Mouse (Mus musculus) limb, embryonic 15.5 days (tissue): ENCODE results near the gene Praf2. TPM values are rescaled to one million over a fixed set of nuclear protein-coding genes. Genes with fewer than 3 reads are reported as not detected.

ENCODE experiments used
- ATAC-seq: fragments of 200-750 bp; cut with Nextera tagmentation; 2 replicates; pipeline ENCODE4 v1.8.0; 2017; ENCODE audit warnings: low read depth, moderate TSS enrichment; ENCODE audit not compliant: insufficient number of reproducible peaks, low FRiP score, low TSS enrichment
- H3K27ac ChIP-seq: fragments of 300-500 bp; sonication (generic); 2 replicates; pipeline ENCODE4 v1.5.1; 2015; ENCODE audit warnings: moderate library complexity, mild to moderate bottlenecking, inconsistent platforms
- H3K27me3 ChIP-seq: fragments of 300-500 bp; sonication (generic); 2 replicates; pipeline ENCODE4 v1.6.1; 2015; ENCODE audit warnings: inconsistent platforms
- H3K36me3 ChIP-seq: fragments of 300-500 bp; sonication (generic); 2 replicates; pipeline ENCODE4 v1.6.1; 2015; ENCODE audit warnings: inconsistent platforms
- H3K4me1 ChIP-seq: fragments of 300-500 bp; sonication (generic); 2 replicates; pipeline ENCODE4 v1.6.1; 2015; ENCODE audit warnings: inconsistent platforms
- H3K4me2 ChIP-seq: fragments of 300-500 bp; sonication (generic); 2 replicates; pipeline ENCODE4 v1.6.1; 2015; ENCODE audit warnings: mild to moderate bottlenecking, inconsistent platforms
- H3K4me3 ChIP-seq: fragments of 300-500 bp; sonication (generic); 2 replicates; pipeline ENCODE4 v1.5.1; 2015; ENCODE audit warnings: mild to moderate bottlenecking, inconsistent platforms
- H3K9ac ChIP-seq: fragments of 300-500 bp; sonication (generic); 2 replicates; pipeline ENCODE4 v1.6.1; 2015; ENCODE audit warnings: inconsistent platforms
- H3K9me3 ChIP-seq: fragments of 300-500 bp; sonication (generic); 2 replicates; pipeline ENCODE4 v1.6.1; 2016; ENCODE audit warnings: inconsistent platforms
- WGBS: fragments of 180-500 bp; shearing (Covaris S2); methylation state at CpG from one replicate; pipeline ENCODE4 v1.1.7; 2015; 5-methylcytosine and 5-hydroxymethylcytosine counted together
- polyA plus RNA-seq: library from polyadenylated mRNA; unstranded; fragments of >200 nt; fragmentation: Nextera tagmentation; extraction: Ambion mirVana; gene quantifications from 2 replicates; pipeline ENCODE4 v1.2.1, GENCODE M21; 2015

Gene Praf2
- polyA plus RNA-seq, 1 experiment from 2014 or later: 80.8 TPM

DNA sequence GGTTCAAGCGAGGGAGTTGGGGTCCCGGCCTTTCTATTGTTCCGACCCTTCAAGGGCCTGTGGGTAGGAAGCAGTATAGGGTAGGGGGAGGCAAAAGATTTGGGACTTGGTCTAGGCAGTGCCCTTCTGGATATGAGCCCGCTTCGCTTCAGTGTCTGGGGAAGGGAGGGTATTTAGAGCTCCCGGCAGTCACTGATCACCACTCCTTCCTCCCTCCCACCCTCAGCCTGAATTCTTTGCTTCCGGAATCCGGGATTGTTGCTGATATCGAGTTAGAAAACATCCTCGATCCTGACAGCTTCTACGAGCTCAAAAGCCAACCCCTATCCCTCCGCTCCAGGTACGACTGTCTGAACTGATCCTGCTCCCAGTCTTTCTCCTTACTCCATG, 37.0 kb downstream of the Praf2 start:
- no peak for ATAC-seq
- Histone ChIP-seq H3K4me2 (peak overlapping the region; percentile 55), H3K27me3 (no peaks in the 10 kb centered on the region), H3K36me3 (peaks cover 28% of the 10 kb centered on the region), H3K9me3 (no peaks in the 10 kb centered on the region), H3K4me3 (peak overlapping the region; percentile 17; the same call in 1 of the 2 replicates), H3K9ac (no peak overlapping the region), H3K27ac (no peak overlapping the region), H3K4me1 (peaks cover 20% of the 10 kb centered on the region)
- 24% methylated on average over 13 of the region's 13 CpGs for WGBS

DNA sequence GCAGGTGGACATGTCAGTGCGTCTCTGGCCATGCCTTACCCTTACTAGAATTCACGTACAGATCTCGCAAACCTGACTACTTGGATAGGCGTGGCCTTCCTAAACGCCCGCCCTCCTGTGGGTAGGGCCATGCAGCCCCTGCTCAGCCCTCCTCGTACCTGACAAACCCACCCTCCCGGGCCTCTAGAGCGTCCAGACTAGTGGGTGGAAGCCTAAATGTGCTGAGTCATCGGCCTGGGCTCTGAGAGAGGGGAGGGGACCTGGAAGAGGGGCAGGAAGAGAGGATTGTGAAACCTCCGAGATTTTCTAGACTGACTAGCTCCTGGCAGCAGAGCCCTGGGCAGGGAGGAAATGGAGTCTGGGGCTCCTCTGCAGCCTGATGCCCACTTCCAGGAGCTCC, 37.5 kb downstream of the Praf2 start:
- peaks cover 20% of the 10 kb centered on the region for H3K4me1 ChIP-seq
- no peaks in the 10 kb centered on the region for H3K9me3 ChIP-seq
- no peak overlapping the region for H3K9ac ChIP-seq
- no peaks in the 10 kb centered on the region for H3K27me3 ChIP-seq
- peak overlapping the region; percentile 17; the same call in 1 of the 2 replicates for H3K4me3 ChIP-seq
- no peak; the same call in 1 of the 2 replicates for ATAC-seq
- peak overlapping the region; percentile 55 for H3K4me2 ChIP-seq
- H3K27ac ChIP-seq: no peak overlapping the region
- H3K36me3 ChIP-seq: peaks cover 33% of the 10 kb centered on the region
- WGBS: 19% methylated on average over 11 of the region's 11 CpGs

DNA sequence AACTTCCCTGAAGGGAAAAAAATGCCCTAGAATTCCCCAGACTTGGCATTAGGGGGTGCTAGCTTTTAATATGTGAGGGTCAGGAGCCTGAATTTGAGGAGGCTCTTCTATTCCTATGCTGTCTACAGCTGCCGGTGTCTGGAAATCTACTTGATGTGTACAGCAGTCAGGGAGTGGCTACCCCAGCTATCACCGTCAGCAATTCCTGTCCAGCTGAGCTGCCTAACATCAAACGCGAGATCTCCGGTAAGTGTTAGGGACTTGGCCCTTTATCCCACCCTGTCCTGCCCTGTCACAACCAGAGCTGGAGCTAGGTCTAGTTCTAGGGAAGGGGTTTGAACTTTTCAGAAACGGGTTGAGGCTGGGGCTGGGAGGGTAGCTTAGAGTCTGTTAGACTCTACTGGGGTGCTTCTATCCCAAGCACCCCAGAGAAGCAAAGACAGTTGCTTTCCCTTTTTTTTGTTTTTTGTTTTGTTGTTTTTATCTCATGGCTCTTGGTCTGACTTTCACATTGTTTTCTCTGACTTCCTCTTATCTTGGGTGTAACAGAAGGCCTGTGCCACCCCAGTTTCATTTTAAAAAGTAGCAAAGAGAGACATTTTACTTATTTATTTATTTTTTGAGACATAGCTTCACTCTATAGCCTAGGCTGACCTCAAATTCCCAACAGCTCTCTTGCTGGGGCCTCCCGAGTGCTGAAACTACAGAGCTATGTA, 41.2 kb downstream of the Praf2 start:
- Histone ChIP-seq H3K4me3 (no peak overlapping the region), H3K4me1 (peaks cover 13% of the 10 kb centered on the region), H3K36me3 (peaks cover 61% of the 10 kb centered on the region), H3K9ac (no peak overlapping the region), H3K4me2 (no peak overlapping the region), H3K27ac (no peak overlapping the region), H3K9me3 (no peaks in the 10 kb centered on the region), H3K27me3 (no peaks in the 10 kb centered on the region)
- ATAC-seq: no peak
- 91% methylated on average over 7 of the region's 7 CpGs for WGBS

DNA sequence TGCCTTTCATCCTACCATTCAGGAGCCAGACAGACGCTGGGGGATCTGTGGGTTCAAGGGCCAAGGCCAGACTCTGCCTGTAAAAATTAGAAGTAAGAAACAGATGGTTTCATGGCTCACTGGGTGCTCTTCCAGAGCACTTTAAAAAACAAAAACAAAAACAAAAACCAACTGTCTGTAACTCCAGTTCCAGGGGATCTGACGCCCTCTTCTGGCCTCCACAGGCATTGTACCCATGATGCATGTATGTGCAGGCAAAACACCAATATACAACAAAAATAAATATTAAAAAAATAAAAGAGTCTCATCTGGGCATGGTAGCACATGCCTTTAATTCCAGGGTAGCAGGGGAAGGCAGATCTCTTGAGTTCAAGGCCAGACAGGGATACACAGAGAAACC, 44.5 kb downstream of the Praf2 start:
- H3K9ac ChIP-seq: no peak overlapping the region
- WGBS: 53% methylated on average over 2 of the region's 2 CpGs
- H3K36me3 ChIP-seq: peaks cover 49% of the 10 kb centered on the region
- H3K4me1 ChIP-seq: no peaks in the 10 kb centered on the region
- ATAC-seq: no peak
- no peak overlapping the region for H3K4me3 ChIP-seq
- H3K27ac ChIP-seq: no peak overlapping the region
- H3K9me3 ChIP-seq: no peaks in the 10 kb centered on the region
- no peak overlapping the region for H3K4me2 ChIP-seq
- no peaks in the 10 kb centered on the region for H3K27me3 ChIP-seq

DNA sequence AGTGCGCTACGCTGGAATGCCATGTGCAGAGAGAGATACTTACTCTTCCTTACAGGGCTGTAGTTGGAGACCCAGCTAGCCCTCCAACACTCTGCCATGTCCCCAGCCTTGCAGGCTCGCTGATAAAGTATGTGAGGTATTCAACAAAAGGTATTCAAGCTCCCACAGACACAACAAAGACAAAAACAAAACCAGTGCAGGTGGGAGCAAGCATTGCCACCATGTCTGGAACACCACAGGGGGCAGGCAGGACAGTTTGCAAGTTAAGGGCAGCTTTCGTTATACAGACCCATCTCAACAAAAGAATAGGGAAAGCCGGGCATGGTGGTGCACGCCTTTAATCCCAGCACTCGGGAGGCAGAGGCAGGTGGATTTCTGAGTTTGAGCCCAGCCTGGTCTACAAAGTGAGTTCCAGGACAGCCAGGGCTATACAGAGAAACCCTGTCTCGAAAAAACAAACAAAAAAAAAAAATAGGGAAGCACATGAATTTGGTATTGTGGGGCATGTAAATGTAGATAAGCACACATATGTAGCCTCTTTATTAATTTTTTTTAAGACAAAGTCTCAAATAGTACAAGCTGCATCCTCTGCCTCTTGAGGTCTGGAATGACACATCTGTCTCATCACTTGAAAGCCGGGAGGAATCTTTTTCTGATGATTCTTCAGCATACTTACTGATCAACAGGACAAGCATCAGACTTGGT, 47.4 kb downstream of the Praf2 start:
- Histone ChIP-seq H3K9me3 (no peaks in the 10 kb centered on the region), H3K4me1 (no peaks in the 10 kb centered on the region), H3K27me3 (no peaks in the 10 kb centered on the region), H3K4me2 (no peak overlapping the region), H3K9ac (no peak overlapping the region), H3K27ac (no peak overlapping the region), H3K36me3 (peaks cover 31% of the 10 kb centered on the region), H3K4me3 (no peak overlapping the region)
- WGBS: 74% methylated on average over 9 of the region's 9 CpGs
- no peak for ATAC-seq

DNA sequence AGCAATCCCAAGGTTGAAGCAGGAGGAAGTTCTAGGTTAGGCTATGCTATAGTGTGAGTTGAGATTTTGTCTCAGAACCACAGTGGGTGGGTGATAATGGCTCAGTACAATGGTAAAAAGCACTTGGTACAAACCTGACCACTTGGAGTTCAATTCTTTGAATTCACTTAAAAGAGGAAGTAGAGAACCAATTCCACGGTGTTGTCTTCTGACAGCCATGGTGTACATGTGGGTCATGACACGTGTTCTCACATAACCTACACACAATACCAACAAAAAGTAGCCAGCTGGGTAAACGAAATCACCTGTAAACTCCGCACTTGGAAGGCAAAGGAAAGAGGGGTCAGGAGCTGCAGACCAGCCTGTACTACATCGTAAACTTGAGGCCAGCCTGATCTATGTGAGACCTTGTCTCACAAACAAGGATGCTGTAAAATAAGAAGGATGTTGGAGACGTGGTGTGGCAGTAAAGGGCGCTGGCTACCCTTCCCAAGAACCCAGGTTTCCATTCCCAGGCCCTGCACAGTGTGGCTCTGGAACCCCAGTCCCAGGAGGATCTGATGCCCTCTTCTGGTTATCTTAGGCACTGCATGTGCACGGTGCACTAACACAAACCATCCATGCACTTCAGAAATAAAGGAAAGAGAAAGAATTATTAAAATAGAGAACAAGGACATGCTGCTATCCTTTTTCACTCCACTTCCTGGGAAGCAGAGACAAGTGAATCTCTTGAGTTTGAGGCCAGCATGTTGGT, 48.3 kb downstream of the Praf2 start:
- no peak for ATAC-seq
- peaks cover 23% of the 10 kb centered on the region for H3K36me3 ChIP-seq

DNA sequence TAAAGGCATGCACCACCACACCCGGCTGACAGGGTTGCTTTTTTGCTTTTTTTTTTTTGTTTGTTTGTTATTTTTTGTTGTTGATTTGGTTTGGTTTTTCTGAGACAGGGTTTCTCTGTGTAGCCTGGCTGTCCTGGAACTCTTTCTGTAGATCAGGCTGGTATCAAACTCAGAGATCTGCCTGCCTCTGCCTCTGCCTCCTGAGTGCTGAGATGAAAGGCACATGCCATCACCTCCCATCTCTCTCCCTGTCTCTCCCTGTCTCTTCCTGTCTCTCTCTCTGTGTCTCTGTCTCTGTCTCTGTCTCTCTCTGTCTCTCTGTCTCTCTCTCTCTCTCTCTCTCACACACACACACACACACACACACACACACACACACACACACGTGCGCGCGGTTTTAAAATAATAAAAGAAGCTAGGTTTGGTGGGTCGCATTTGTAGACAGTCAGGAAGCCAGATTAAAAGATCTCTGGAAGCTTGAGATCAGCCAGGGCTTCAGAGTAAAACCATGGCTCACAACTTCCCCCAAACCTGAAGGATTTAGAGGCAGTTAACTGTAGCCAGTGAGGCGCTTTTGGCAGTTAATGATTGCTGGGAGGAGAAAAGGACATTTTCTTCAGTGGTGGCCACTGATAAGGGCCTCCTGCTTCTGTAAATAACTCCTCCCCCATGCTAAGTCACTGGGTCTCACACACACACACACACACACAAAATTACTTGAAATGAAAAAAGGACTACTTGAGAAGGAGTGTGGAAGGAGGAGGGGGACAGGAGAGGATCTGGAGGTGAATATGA, 50.4 kb downstream of the Praf2 start:
- H3K36me3 ChIP-seq: peaks cover 10% of the 10 kb centered on the region
- H3K4me3 ChIP-seq: no peak overlapping the region
- WGBS: 67% methylated on average over 7 of the region's 7 CpGs
- no peaks in the 10 kb centered on the region for H3K27me3 ChIP-seq
- no peaks in the 10 kb centered on the region for H3K9me3 ChIP-seq
- ATAC-seq: no peak
- H3K4me2 ChIP-seq: no peak overlapping the region
- no peak overlapping the region for H3K9ac ChIP-seq
- no peak overlapping the region for H3K27ac ChIP-seq
- no peaks in the 10 kb centered on the region for H3K4me1 ChIP-seq

More for the DNA sequence above, 48.3 kb downstream of the Praf2 start:
- Histone ChIP-seq H3K9me3 (no peaks in the 10 kb centered on the region), H3K27ac (no peak overlapping the region), H3K4me1 (no peaks in the 10 kb centered on the region), H3K4me2 (no peak overlapping the region), H3K4me3 (no peak overlapping the region), H3K9ac (no peak overlapping the region), H3K27me3 (no peaks in the 10 kb centered on the region)
- 49% methylated on average over 8 of the region's 8 CpGs for WGBS

DNA sequence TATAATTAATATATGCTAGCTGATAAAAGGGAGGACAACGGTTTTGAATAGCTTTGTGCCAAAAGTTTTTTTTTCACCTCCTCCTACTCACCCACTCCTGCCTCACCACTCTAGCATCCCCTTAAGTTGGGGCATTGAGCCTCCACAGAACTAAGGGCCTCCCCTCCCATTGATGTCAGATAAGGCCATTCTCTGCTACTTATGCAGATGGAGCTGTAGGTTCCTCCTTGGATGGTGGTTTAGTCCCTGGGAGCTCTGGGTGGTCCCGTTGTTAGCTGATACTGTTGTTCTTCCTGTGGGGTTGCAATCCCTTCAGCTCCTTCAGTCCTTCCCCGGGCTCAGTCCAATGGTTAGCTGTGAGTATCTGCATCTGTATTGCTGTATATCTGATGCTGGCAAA, 51.1 kb downstream of the Praf2 start:
- Histone ChIP-seq H3K9ac (no peak overlapping the region), H3K27ac (no peak overlapping the region), H3K9me3 (no peaks in the 10 kb centered on the region), H3K4me2 (no peak overlapping the region), H3K27me3 (no peaks in the 10 kb centered on the region), H3K4me1 (no peaks in the 10 kb centered on the region), H3K36me3 (peaks cover 4% of the 10 kb centered on the region; the same call in 1 of the 2 replicates), H3K4me3 (no peak overlapping the region)
- 25% methylated on average over 3 of the region's 3 CpGs for WGBS
- no peak for ATAC-seq

Other genes starting within 250 kb of the Praf2 start
- not detected in 2 replicates for gene Foxp3, start 154.8 kb upstream of the Praf2 start, polyA plus RNA-seq
- gene Ppp1r3f, start 154.2 kb upstream of the Praf2 start, polyA plus RNA-seq: 1.4 and 1.9 TPM in 2 replicates
- 27.8 and 28.4 TPM in 2 replicates for gene Ccdc22, start 122.9 kb upstream of the Praf2 start, polyA plus RNA-seq
- 0.05 and 0.07 TPM in 2 replicates for gene Cacna1f, start 121.4 kb upstream of the Praf2 start, polyA plus RNA-seq
- gene Syp, start 90.0 kb upstream of the Praf2 start, polyA plus RNA-seq: 1.4 and 1.7 TPM in 2 replicates
- gene Prickle3, start 71.2 kb upstream of the Praf2 start, polyA plus RNA-seq: 17.7 and 18.1 TPM in 2 replicates
- gene Plp2, start 57.0 kb upstream of the Praf2 start, polyA plus RNA-seq: 205 and 217 TPM in 2 replicates
- 0.47 and 1.1 TPM in 2 replicates for gene Magix, start 47.2 kb upstream of the Praf2 start, polyA plus RNA-seq
- 36.6 and 40.3 TPM in 2 replicates for gene Gpkow, start 31.3 kb upstream of the Praf2 start, polyA plus RNA-seq
- gene Wdr45, start 14.1 kb upstream of the Praf2 start, polyA plus RNA-seq: 39.2 and 41.0 TPM in 2 replicates
- 0.20 TPM in 1 of 2 replicates, not detected in the other for gene Gm45208, start 6.2 kb upstream of the Praf2 start, polyA plus RNA-seq
- gene Ccdc120, start 22.5 kb downstream of the Praf2 start, polyA plus RNA-seq: 14.9 and 21.8 TPM in 2 replicates
- 30.5 and 31.9 TPM in 2 replicates for gene Tfe3, start 34.1 kb downstream of the Praf2 start, polyA plus RNA-seq
- 37.8 and 40.3 TPM in 2 replicates for gene Gripap1, start 61.3 kb downstream of the Praf2 start, polyA plus RNA-seq
- 1.3 TPM in 2 replicates for gene Kcnd1, start 93.8 kb downstream of the Praf2 start, polyA plus RNA-seq
- gene Otud5, start 112.9 kb downstream of the Praf2 start, polyA plus RNA-seq: 35.9 and 43.7 TPM in 2 replicates
- 4.8 and 5.1 TPM in 2 replicates for gene Pim2, start 149.8 kb downstream of the Praf2 start, polyA plus RNA-seq
- gene Slc35a2, start 155.6 kb downstream of the Praf2 start, polyA plus RNA-seq: 64.5 and 70.0 TPM in 2 replicates
- 117 and 124 TPM in 2 replicates for gene Pqbp1, start 170.8 kb downstream of the Praf2 start, polyA plus RNA-seq
- gene Timm17b, start 170.9 kb downstream of the Praf2 start, polyA plus RNA-seq: 157 and 170 TPM in 2 replicates
- gene Gm10491, start 179.4 kb downstream of the Praf2 start, polyA plus RNA-seq: not detected in 2 replicates
- gene Gm10490, start 181.1 kb downstream of the Praf2 start, polyA plus RNA-seq: not detected in 2 replicates
- 0.63 and 1.2 TPM in 2 replicates for gene Pcsk1n, start 191.4 kb downstream of the Praf2 start, polyA plus RNA-seq
- not detected in 2 replicates for gene Eras, start 200.2 kb downstream of the Praf2 start, polyA plus RNA-seq
- 25.3 and 27.0 TPM in 2 replicates for gene Hdac6, start 219.4 kb downstream of the Praf2 start, polyA plus RNA-seq
- gene Gata1, start 249.6 kb downstream of the Praf2 start, polyA plus RNA-seq: 2.1 and 2.9 TPM in 2 replicates